In genomic region chr8:11007581-11008378, GRCm38 (mm10) we compare ENCODE assay signal across 8 mouse cellular contexts. TPM values are rescaled to one million over a fixed set of nuclear protein-coding genes. Genes with fewer than 3 reads are reported as not detected.
DNase-seq lines count a peak whose midpoint lies in the region; ATAC-seq lines count a peak whose summit lies in the region.

No protein-coding gene starts in this region.

- DNase-seq in Muller cell, postnatal 12 days (ENCODE audit: inconsistent ontology term), result peak; percentile 83
- peak; percentile 73 for DNase-seq in brain, adult 2 months (ENCODE audit: low read depth, low spot score)
- peak; percentile 68 to 70 for DNase-seq in heart, postnatal 10 days
- peak; percentile 66 to 78 for DNase-seq in kidney, postnatal 4 days
- peak; percentile 55 for DNase-seq in lung, postnatal 36 days
- DNase-seq in skeletal muscle tissue, adult 2 months (ENCODE audit: low read depth, low spot score), result peak; percentile 60

- no peaks in the 10 kb centered on the region for H3K9me3 ChIP-seq in erythroblast, embryonic 14.5 days (ENCODE audit: control insufficient read depth, low read length)

- peaks cover 22% of the 10 kb centered on the region for H3K27me3 ChIP-seq in erythroblast, embryonic 14.5 days (ENCODE audit: control insufficient read depth)

- peak overlapping the region; percentile 89 for H3K4me3 ChIP-seq in erythroblast, embryonic 14.5 days (replicated peaks)

- H3K36me3 ChIP-seq in erythroblast, embryonic 14.5 days (ENCODE audit: control insufficient read depth), result peaks cover 48% of the 10 kb centered on the region

- no peak for ATAC-seq in granulocyte monocyte progenitor cell, adult 5-6 weeks (replicated peaks; ENCODE audit: poor library complexity, severe bottlenecking)

- intact Hi-C loops in heart, postnatal 10 days (cut with DNase I), result loop anchor here (1.0 to 5.0 kb wide), 4 partner anchors 125 to 355 kb away; no protein-coding TSS in a partner anchor

- peaks cover 73% of the 10 kb centered on the region for H3K4me1 ChIP-seq in erythroblast, embryonic 14.5 days (ENCODE audit: control insufficient read depth)

RNA-seq across cellular contexts. Expression of gene Irs2, which starts 0.5 kb away (rescaled TPM):
- 2.8 and 3.3 TPM in 2 replicates for polyA plus RNA-seq in erythroblast, embryonic 14.5 days (2012)
- 10 to 100 TPM; 17.7 to 22.0 TPM for total RNA-seq in heart, postnatal 10 days (2021)
- total RNA-seq in granulocyte monocyte progenitor cell, adult 5-6 weeks (2014; fragmentation: Nextera tagmentation), result 3.5 and 5.3 TPM in 2 replicates
- total RNA-seq in granulocyte monocyte progenitor cell, adult 5-6 weeks (2017), result 2.3 and 2.7 TPM in 2 replicates
